Mouse (Mus musculus) right cerebral cortex, adult 2 months (tissue): Measurements from ENCODE around the gene Rnf20.
A peak's percentile ranks its signal among the peaks of the same experiment; 100 is the strongest.

Source experiments
- DNase-seq, 2 experiments: peaks; one replicate each; pipeline ENCODE4 v3.0.0; 2021 to 2022; ENCODE audit warnings: low spot score in 2 of 2

The Rnf20 gene

GRCm38 (mm10) chr4:49659421-49659820, 27.6 kb downstream of the Rnf20 start:
- DNase-seq, result no peak

GRCm38 (mm10) chr4:49661664-49662063, 29.9 kb downstream of the Rnf20 start:
- no peak for DNase-seq

- DNase-seq, result no peak
Measured at GRCm38 (mm10) chr4:49662231-49662630, 30.4 kb downstream of the Rnf20 start.

GRCm38 (mm10) chr4:49664850-49665249, 33.0 kb downstream of the Rnf20 start:
- DNase-seq, result peak; percentile 54 to 59

GRCm38 (mm10) chr4:49676071-49676470, 44.3 kb downstream of the Rnf20 start:
- no peak for DNase-seq

GRCm38 (mm10) chr4:49676790-49677189, 45.0 kb downstream of the Rnf20 start:
- no peak for DNase-seq

- no peak for DNase-seq
Measured at GRCm38 (mm10) chr4:49680171-49680875, 48.5 kb downstream of the Rnf20 start.

- no peak for DNase-seq
Measured at GRCm38 (mm10) chr4:49681812-49682211, 50.0 kb downstream of the Rnf20 start, which contains the start of gene Ppp3r2. Gene Ppp3r2, minus strand, starts transcription at chr4:49682024.

- peak; percentile 48 to 66 for DNase-seq
Measured at GRCm38 (mm10) chr4:49688594-49689288, 56.9 kb downstream of the Rnf20 start.

GRCm38 (mm10) chr4:49691405-49692194, 59.8 kb downstream of the Rnf20 start:
- DNase-seq, result no peak
